Mouse (Mus musculus) monocyte, adult 5-6 weeks (primary cell): Measurements from ENCODE around the gene Olfr889. TPM values are rescaled to one million over a fixed set of nuclear protein-coding genes. Genes with fewer than 3 reads are reported as not detected.
"Not testable (repeated sequence)": the region's sequence is repeated elsewhere in the genome, so short reads cannot be mapped to it uniquely, and the experiment has no call there.

Source experiments
- ATAC-seq: fragments of 153-309, 156-312 bp; replicated peaks from 2 replicates; pipeline ENCODE4 v1.8.0; 2017; ENCODE audit warnings: mild to moderate bottlenecking; ENCODE audit not compliant: low TSS enrichment, insufficient number of reproducible peaks, severe bottlenecking, poor library complexity, low FRiP score
- total RNA-seq: library from RNA; stranded (forward); fragments of 200-1000, 200-491, 200-594 nt; gene quantifications from 3 replicates; pipeline ENCODE4 v1.2.3, GENCODE M21; 2017

Olfr889 gene
- not detected in 3 replicates for total RNA-seq

GRCm38 (mm10) chr9:38114898-38115297 lies at the start of gene Olfr889:
Olfr889 (plus strand) TSS chr9:38115198.
- no peak for ATAC-seq

- no peak for ATAC-seq
These were observed 31.2 kb upstream of the Olfr889 start, which contains the start of gene Olfr887 for GRCm38 (mm10) chr9:38083772-38084171. Olfr887 (plus strand) TSS chr9:38084072.

DNA sequence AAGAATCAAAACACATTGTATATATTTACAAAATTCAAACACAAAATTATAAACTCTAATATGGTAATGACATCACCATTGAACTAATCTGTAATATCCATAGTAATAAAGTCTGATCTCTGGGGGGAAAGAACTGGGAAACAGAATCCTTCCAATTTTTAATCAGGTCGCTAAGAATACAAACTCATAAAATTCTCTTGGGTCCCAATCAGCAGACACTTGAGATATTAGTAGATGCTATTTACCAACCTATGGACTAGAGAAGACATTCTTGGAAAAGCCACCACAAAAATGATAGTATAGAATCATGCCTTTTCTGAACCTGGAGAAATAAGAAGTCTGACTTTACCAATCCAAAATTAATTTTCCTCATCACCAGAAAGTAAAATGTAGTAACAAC lies 7.2 kb upstream of the Olfr889 start, which contains the start of gene Olfr888:
Gene Olfr888, plus strand, starts transcription at position 301 of the 400 bp plus-strand sequence.
- no peak for ATAC-seq

DNA sequence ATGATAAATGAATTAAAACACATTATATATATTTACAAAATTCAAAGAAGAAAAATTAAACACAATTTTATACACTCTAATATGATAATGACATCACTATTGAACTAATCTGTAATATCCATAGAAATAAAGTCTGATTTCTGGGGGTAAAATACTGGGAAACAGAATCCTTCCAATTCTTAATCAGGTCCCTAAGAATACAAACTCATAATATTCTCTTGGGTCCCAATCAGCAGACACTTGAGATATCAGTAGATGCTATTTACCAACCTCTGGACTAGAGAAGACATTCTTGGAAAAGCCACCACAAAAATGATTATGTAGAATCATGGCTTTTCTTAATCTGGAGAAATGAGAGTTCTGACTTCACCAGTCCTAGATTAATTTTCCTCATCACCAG lies 27.2 kb downstream of the Olfr889 start, which contains the start of gene Olfr890:
Gene Olfr890, plus strand, starts transcription at position 301 of the 400 bp plus-strand sequence.
- no peak for ATAC-seq

GRCm38 (mm10) chr9:38168341-38168740 lies 53.3 kb downstream of the Olfr889 start:
- not testable (repeated sequence) for ATAC-seq

Other genes with a start within 250 kb of the Olfr889 start
- gene Olfr145, start 218.5 kb upstream of the Olfr889 start, total RNA-seq = not detected in 3 replicates
- gene Olfr878, start 197.4 kb upstream of the Olfr889 start, total RNA-seq = not detected in 3 replicates
- 0.38 TPM in 1 of 3 replicates, not detected in the others for gene Olfr881, start 123.4 kb upstream of the Olfr889 start, total RNA-seq
- gene Olfr883, start 89.4 kb upstream of the Olfr889 start, total RNA-seq = not detected in 3 replicates
- gene Olfr884, start 68.6 kb upstream of the Olfr889 start, total RNA-seq = not detected in 3 replicates
- gene Olfr885, start 53.9 kb upstream of the Olfr889 start, total RNA-seq = not detected in 3 replicates
- not detected in 3 replicates for gene Olfr887, start 31.1 kb upstream of the Olfr889 start, total RNA-seq
- not detected in 3 replicates for gene Olfr888, start 7.1 kb upstream of the Olfr889 start, total RNA-seq
- gene Olfr890, start 27.3 kb downstream of the Olfr889 start, total RNA-seq = not detected in 3 replicates
- not detected in 3 replicates for gene Olfr891, start 65.6 kb downstream of the Olfr889 start, total RNA-seq
- not detected in 3 replicates for gene Olfr893, start 93.2 kb downstream of the Olfr889 start, total RNA-seq
- not detected in 3 replicates for gene Olfr894, start 102.9 kb downstream of the Olfr889 start, total RNA-seq
- gene Olfr143, start 137.6 kb downstream of the Olfr889 start, total RNA-seq = not detected in 3 replicates
- not detected in 3 replicates for gene Olfr895, start 152.7 kb downstream of the Olfr889 start, total RNA-seq
- not detected in 3 replicates for gene Olfr896-ps1, start 175.9 kb downstream of the Olfr889 start, total RNA-seq
- gene Olfr25, start 213.9 kb downstream of the Olfr889 start, total RNA-seq = 0.32 TPM in 1 of 3 replicates, not detected in the others
- not detected in 3 replicates for gene Olfr898, start 233.2 kb downstream of the Olfr889 start, total RNA-seq